Mouse (Mus musculus) intestine, embryonic 16.5 days (tissue): ENCODE measurements at regions not wholly inside any gene's neighbourhood (a gene's known extent, or its start where the extent isn't known, plus 50 kb on each side); places are given as distances from the start of the nearest gene placed in this dataset.

Source experiments
- ATAC-seq: fragments of 200-750 bp; cut with Nextera tagmentation; 2 replicates; pipeline ENCODE4 v1.8.0; 2017; ENCODE audit warnings: moderate TSS enrichment, moderate library complexity
- H3K27ac ChIP-seq: fragments of 300-500 bp; sonication (generic); 2 replicates; pipeline ENCODE4 v1.5.1; 2014; ENCODE audit warnings: mild to moderate bottlenecking, low read length
- H3K27me3 ChIP-seq: fragments of 300-500 bp; sonication (generic); replicated peaks from 2 replicates; pipeline ENCODE4 v1.6.1; 2014; ENCODE audit warnings: low read length, control low read depth, mixed read lengths; ENCODE audit not compliant: control insufficient read depth, insufficient read depth
- H3K36me3 ChIP-seq: fragments of 300-500 bp; sonication (generic); 2 replicates; pipeline ENCODE4 v1.6.1; 2014; ENCODE audit warnings: low read length, control low read depth; ENCODE audit not compliant: control insufficient read depth, insufficient read depth
- H3K4me1 ChIP-seq: fragments of 300-500 bp; sonication (generic); 2 replicates; pipeline ENCODE4 v1.6.1; 2014; ENCODE audit warnings: low read length, control low read depth, mixed read lengths; ENCODE audit not compliant: control insufficient read depth, insufficient read depth
- H3K4me2 ChIP-seq: fragments of 300-500 bp; sonication (generic); 2 replicates; pipeline ENCODE4 v1.6.1; 2014; ENCODE audit warnings: low read depth, low read length, control low read depth
- H3K4me3 ChIP-seq: fragments of 300-500 bp; sonication (generic); 2 replicates; pipeline ENCODE4 v1.5.1; 2014; ENCODE audit warnings: mild to moderate bottlenecking, low read length
- H3K9ac ChIP-seq: fragments of 300-500 bp; sonication (generic); 2 replicates; pipeline ENCODE4 v1.6.1; 2014; ENCODE audit warnings: low read depth, low read length
- H3K9me3 ChIP-seq: fragments of 300-500 bp; sonication (generic); 2 replicates; pipeline ENCODE4 v1.6.1; 2016; ENCODE audit warnings: low read length, control low read depth; ENCODE audit not compliant: control insufficient read depth
- WGBS: fragments of 180-500 bp; shearing (Covaris S2); extraction: QIAGEN DNeasy Blood & Tissue Kit; methylation state at CpG from one replicate; pipeline ENCODE4 v1.1.7; 2014; 5-methylcytosine and 5-hydroxymethylcytosine counted together

DNA sequence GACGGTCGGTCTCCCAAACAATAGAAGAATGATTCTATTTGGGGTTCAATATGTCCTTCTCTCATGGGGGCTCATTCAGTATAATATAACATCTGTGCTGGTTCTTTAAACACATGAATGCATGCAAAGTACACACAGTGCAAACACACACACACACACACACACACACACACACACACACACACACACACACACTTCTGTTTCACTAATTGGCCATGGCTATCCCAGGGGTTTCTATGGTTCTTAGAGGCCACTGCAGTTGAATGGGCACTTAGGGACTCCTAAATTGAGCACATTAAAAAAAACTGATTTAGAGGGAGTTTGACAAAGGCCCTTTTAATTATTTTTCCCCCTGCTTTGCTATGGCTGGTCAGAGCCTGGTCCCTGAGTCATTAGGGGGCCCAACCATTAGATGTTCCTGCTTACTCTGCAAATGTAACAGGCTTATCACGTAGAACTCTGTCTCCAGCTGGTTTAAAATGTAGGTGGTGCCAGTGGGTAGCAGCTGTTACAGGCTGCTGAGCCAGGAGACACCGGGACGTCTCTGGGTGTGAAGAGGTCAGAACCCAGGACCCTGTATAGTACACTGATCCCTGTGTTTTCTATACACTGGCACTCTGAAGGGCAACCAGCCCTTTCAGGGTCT, 82.1 kb upstream of the Tab2 start:
- H3K4me2 ChIP-seq, result no peak overlapping the region
- H3K4me3 ChIP-seq, result no peak overlapping the region
- H3K27ac ChIP-seq, result no peak overlapping the region
- no peak overlapping the region for H3K9ac ChIP-seq
- no peaks in the 10 kb centered on the region for H3K9me3 ChIP-seq
- H3K4me1 ChIP-seq, result peaks cover 9% of the 10 kb centered on the region; the same call in 1 of the 2 replicates
- peak; percentile 93 for ATAC-seq
- 30% methylated on average over 5 of the region's 5 CpGs for WGBS
- no peaks in the 10 kb centered on the region for H3K27me3 ChIP-seq
- no peaks in the 10 kb centered on the region for H3K36me3 ChIP-seq

DNA sequence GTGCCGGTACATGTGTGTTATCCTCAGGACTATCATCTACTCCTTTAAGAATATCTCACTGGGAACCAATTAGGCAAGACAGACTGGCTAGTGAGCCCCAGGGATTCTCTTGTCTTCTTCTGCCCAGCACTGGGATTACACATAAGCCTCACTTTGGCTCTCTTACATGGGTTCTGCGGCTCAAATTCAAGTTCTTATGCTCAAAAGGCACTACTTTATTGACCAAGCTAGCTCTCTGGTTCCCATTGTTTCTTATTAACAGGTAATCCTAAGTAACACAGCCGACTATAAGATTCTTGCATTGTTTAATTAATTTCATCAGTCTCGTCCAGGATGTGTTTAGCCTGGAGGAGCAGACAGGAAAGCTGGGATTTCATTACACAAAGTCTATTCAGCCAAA, 80.3 kb upstream of the Tab2 start:
- Histone ChIP-seq H3K4me3 (no peak overlapping the region), H3K36me3 (no peaks in the 10 kb centered on the region), H3K27ac (no peak overlapping the region), H3K4me1 (peaks cover 9% of the 10 kb centered on the region; the same call in 1 of the 2 replicates), H3K9ac (no peak overlapping the region), H3K27me3 (no peaks in the 10 kb centered on the region), H3K4me2 (no peak overlapping the region), H3K9me3 (no peaks in the 10 kb centered on the region)
- WGBS, result 83% methylated on average over 4 of the region's 4 CpGs
- ATAC-seq, result no peak

DNA sequence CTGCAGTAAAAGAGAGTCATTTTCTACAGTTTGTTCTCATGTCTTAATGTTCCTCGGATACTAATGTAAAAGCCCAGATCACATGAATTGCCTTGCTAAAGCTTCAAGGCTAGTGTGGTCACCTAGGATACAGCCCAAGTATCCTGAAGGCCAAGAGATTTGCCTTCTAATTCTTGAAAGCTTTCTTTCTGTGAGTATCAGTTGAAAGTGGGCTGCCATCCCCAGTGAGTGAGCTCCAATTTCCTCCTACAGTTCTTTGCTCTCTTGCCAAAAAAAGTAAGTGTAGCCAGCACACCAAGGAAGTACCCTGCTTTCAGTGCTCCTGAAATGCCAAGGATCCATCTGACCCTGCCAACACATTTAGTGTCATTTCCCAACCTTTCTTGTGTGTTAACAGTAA, 79.3 kb upstream of the Tab2 start:
- Histone ChIP-seq H3K9me3 (no peaks in the 10 kb centered on the region), H3K4me1 (peaks cover 9% of the 10 kb centered on the region; the same call in 1 of the 2 replicates), H3K27me3 (no peaks in the 10 kb centered on the region), H3K36me3 (no peaks in the 10 kb centered on the region), H3K27ac (no peak overlapping the region), H3K4me3 (no peak overlapping the region), H3K4me2 (no peak overlapping the region), H3K9ac (no peak overlapping the region)
- 42% methylated on average over 1 of the region's 1 CpGs for WGBS
- no peak for ATAC-seq

DNA sequence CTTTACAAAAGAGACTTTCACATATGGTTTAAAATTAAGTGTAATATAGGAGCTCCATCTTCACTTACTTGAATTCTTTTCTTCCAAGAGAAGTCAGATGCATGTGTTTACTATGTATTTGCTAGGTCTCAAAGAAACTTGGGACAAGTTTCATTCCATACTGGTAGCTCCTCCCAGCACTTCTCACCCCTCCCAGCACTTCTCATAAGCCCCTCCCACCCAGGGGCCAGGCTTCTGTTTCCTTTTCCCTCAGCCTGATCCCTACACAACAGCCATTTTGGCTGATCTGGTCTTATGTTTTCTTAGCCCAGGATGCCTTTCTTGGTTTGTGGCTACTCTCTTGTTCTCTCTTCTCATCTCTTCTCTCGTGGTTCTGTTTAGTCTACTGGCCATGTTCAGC, 76.2 kb upstream of the Tab2 start:
- Histone ChIP-seq H3K36me3 (no peaks in the 10 kb centered on the region), H3K4me2 (no peak overlapping the region), H3K27ac (no peak overlapping the region), H3K4me1 (peaks cover 9% of the 10 kb centered on the region), H3K9ac (no peak overlapping the region), H3K9me3 (no peaks in the 10 kb centered on the region), H3K4me3 (no peak overlapping the region), H3K27me3 (no peaks in the 10 kb centered on the region)
- 78% methylated on average over 1 of the region's 1 CpGs for WGBS
- ATAC-seq, result no peak

DNA sequence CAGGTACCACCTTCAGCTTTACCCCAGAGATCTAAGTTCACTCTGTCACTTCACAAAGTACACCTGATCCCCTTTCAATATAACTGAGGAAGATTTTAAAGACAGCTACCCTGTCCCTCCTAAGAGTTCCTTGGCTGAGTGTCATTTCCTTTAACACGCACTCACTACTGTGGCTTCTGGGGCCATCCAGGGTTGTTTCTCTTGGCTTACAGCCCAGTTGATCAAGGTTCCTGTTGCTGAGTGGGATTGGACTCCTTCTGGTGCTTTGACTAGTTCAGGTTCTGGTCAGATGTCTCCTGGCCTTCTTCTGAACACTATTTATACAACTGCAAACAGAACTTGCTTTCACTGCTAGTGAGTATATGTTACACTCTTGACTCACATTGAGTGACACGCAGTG, 72.8 kb upstream of the Tab2 start:
- H3K36me3 ChIP-seq, result no peaks in the 10 kb centered on the region
- H3K4me2 ChIP-seq, result no peak overlapping the region
- H3K27ac ChIP-seq, result peak overlapping the region; percentile 11; the same call in 1 of the 2 replicates
- H3K9ac ChIP-seq, result no peak overlapping the region
- WGBS, result 47% methylated on average over 2 of the region's 2 CpGs
- H3K9me3 ChIP-seq, result no peaks in the 10 kb centered on the region
- no peaks in the 10 kb centered on the region for H3K27me3 ChIP-seq
- H3K4me3 ChIP-seq, result no peak overlapping the region
- H3K4me1 ChIP-seq, result peaks cover 10% of the 10 kb centered on the region
- ATAC-seq, result peak; percentile 78

DNA sequence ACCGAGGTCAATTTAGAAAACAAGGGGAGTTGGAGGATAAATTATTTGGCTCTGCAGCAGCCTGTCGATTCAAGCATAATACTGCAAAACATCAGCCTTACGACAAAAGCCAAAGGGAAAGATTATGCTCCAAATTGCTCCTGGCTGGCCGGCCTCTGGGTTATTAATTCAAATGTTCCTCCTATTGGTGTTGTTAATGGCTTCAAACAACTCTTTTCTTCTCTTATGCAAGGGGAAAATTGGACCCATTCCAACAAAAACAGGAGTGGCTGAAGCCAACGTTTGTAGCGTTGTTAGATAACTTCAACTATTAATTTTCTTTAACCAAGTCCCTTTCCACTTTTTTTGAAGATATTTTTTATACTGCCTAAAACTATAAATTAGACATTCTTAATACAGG, 71.0 kb upstream of the Tab2 start:
- no peak overlapping the region for H3K4me3 ChIP-seq
- no peaks in the 10 kb centered on the region for H3K36me3 ChIP-seq
- no peak overlapping the region for H3K4me2 ChIP-seq
- no peaks in the 10 kb centered on the region for H3K27me3 ChIP-seq
- H3K9ac ChIP-seq, result no peak overlapping the region
- no peak overlapping the region for H3K27ac ChIP-seq
- H3K4me1 ChIP-seq, result peaks cover 10% of the 10 kb centered on the region
- no peaks in the 10 kb centered on the region for H3K9me3 ChIP-seq
- ATAC-seq, result 0 out of 2 replicates have a peak, but pooled peaks have one; percentile 10
- WGBS, result 9% methylated on average over 6 of the region's 6 CpGs

DNA sequence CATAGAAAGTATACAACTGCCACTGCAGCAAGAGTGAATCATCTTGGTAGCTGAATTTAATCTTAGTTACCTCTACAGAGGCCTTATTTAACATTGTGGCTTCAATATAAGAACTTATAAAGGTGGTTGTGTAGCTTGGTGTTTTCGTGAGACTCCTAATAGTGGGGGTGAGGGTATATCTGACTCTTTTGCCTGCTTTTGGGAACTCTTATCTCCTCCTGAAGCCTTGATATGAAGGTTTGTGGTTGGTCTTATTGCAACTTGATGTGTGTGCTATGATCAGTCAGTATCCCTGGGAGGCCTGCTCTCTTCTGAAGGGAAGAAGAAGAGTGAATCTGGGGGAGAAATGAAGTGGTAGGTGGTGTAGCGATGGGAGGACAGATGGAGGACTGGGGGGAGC, 67.7 kb upstream of the Tab2 start:
- Histone ChIP-seq H3K4me1 (peaks cover 7% of the 10 kb centered on the region), H3K9ac (no peak overlapping the region), H3K4me2 (no peak overlapping the region), H3K27me3 (no peaks in the 10 kb centered on the region), H3K27ac (no peak overlapping the region), H3K9me3 (no peaks in the 10 kb centered on the region), H3K36me3 (no peaks in the 10 kb centered on the region), H3K4me3 (no peak overlapping the region)
- no peak for ATAC-seq
- 93% methylated on average over 2 of the region's 2 CpGs for WGBS

DNA sequence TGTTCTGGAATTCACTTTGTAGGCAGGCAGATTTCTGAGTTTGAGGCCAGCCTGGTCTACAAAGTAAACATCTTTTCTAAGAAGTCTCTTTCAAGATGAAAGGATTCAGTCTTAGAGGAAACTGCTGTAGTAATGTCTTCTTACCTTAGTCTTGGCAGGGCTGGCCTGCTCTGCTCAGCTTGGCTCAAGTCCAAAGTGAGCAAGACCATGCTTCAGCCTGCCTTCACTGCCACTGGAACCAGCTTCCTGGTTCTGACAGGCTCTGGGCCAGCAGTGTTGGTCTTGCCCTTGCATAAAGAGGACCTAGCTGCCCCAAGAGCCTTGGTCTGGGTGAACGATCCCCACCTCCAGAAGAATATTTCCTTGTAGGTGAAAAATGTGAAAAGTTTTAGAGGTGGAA, 65.9 kb upstream of the Tab2 start:
- no peaks in the 10 kb centered on the region for H3K9me3 ChIP-seq
- no peak overlapping the region for H3K4me2 ChIP-seq
- peak overlapping the region; percentile 38; the same call in 1 of the 2 replicates for H3K27ac ChIP-seq
- peak; percentile 43 for ATAC-seq
- H3K4me1 ChIP-seq, result 0 out of 2 replicates have a peak, but pooled peaks cover 3% of the 10 kb centered on the region
- WGBS, result 68% methylated on average over 1 of the region's 1 CpGs
- H3K27me3 ChIP-seq, result no peaks in the 10 kb centered on the region
- no peak overlapping the region for H3K9ac ChIP-seq
- no peak overlapping the region for H3K4me3 ChIP-seq
- no peaks in the 10 kb centered on the region for H3K36me3 ChIP-seq

DNA sequence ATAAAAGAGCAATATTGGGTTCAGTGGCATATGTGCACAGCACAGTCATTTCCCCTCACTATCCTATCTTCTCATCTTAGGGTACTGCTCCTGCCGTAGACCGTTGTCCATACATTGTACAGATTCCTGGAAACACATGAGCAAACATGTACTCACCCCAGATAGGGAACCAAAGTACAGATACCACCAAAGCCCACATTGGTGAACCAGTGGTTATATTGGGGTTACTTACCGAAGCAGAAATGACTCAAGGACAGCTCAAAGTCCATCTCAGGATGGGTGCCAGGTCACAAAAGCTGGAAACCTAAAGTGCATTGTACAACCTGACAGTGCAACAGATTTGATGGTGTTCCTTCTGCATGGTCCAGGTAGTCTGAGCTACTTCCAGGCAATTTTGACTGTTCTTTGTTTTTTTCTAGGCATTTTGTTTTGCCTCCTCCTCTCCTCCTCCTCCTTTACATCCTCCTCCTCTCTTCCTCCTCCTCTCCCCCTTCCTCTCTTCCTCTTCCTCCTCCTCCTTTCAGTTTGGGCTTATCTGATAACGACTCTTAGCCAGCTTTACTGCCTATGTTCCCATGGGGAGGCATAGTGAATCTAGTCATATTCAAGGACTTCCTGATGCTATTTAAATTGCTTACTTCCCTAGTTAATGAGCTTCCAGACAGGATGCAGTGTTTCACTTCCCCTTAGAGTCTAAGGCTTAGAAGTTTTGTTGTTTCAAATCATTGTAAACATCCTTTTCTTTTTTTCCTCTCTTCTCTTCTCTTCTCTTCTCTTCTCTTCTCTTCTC, 65.1 kb upstream of the Tab2 start:
- no peak overlapping the region for H3K4me2 ChIP-seq
- no peaks in the 10 kb centered on the region for H3K9me3 ChIP-seq
- H3K36me3 ChIP-seq, result no peaks in the 10 kb centered on the region
- peak; percentile 43 for ATAC-seq
- no peak overlapping the region for H3K27ac ChIP-seq
- no peak overlapping the region for H3K4me3 ChIP-seq
- no peaks in the 10 kb centered on the region for H3K27me3 ChIP-seq
- no peak overlapping the region for H3K9ac ChIP-seq
- H3K4me1 ChIP-seq, result no peaks in the 10 kb centered on the region
- whole genome bisulfite sequencing, result 37% methylated on average over 4 of the region's 4 CpGs
